Mouse (Mus musculus): ENCODE data around the gene Abhd16a.
A peak's percentile ranks its signal among the peaks of the same experiment; 100 is the strongest.

Abhd16a gene

DNA sequence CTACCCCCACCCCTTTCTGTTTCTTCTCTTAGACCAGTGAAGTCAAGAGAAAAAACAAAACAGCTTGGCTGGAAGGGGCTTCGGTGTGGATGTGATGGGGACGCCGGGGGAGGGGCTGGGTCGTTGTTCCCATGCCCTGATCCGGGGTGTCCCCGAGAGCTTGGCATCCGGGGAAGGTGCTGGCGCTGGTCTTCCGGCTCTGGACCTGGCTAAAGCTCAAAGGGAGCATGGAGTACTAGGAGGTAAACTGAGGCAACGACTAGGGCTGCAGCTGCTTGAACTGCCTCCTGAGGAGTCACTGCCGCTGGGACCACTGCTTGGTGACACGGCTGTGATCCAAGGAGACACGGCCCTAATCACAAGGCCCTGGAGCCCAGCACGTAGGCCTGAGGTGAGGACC is 29.0 kb upstream of the Abhd16a start:
- DNase-seq = peak; percentile 43

DNA sequence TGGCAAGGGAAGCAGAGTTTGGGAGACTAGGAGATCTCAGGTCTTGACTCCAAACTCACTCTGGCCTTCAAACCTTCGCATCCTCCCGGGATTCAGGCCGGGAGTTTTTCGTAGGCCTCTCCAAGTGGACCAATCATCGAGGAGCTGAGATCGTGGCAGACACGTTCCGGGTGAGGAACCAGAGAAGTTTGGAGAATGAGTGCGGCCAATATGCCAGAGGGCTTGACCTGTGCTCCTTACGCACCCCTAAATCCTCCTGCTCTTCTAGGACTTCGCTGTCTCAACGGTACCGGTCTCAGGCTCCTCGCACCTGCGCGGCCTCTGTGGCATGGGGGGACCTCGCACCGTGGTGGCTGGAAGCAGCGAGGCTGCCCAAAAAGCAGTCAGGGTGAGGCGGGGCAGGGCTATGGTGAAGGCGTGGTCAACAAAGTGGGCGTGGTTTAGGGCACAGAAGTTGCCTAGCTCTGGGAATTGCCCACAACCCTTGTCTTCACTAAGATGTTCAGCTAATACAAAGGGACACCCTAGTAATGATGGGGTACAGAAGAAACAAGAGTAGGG is 28.2 kb upstream of the Abhd16a start:
- DNase-seq = peak; percentile 65

DNA sequence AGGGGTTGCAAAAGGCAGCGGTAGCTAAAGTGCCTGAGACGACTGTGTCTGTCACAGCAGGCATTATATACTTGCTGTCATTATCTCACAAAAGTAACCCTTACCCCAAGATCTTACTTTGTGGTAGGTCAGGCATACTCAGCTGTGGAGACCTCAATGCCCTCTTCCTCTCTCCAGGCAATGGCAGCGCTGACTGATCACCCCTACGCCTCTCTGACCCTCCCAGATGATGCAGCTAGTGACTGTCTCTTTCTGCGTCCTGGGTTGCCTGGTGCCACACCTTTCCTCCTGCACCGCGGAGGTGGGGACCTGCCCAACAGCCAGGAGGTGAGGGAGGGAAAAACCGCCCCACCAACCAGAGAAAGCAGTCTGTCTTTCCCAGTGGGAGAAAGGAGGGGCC is 27.8 kb upstream of the Abhd16a start:
- no peak for DNase-seq

DNA sequence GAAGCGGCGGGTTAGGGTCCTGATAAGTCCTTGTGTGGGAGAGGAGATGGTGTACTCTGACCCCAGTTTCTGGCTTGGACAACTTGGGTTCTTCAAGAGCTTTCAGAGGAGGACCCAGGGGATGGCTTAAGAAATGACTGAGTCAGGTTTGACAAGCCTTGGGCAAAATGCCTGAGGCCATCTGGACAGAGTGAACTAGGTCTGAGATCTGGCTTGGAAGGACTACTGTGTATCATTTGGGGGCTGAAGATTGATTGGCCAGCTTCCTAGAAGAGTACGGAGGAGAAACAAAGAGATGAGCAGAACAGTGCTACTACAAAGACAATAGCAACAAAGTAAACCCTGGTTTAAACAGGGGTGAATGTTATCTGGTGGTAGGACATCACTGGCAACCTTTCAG is 25.6 kb upstream of the Abhd16a start:
- DNase-seq = peak; percentile 36

DNA sequence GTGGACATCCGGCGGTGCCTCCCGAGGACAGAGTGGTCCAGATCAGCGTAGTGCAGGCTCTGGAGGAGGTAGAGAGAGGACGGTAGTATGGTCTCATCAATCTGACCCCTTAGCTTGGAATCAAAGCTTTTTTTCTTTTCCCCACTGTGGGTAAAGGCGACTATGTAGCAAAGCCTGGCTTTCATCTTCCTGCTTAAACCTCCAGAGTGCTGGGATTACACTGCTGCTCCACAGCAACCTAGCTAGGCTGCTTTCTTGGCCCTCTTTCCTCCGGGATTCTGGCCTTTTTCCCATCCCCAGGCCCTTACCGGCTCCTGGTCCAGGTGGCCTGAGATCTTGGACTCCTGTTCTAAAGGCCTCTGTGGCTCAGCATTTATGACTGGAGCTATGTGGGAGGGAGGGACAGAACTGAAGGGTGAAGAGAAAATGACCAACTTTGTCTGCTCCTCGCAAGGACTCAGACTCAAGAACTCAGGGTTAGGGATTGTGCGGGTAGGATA is 24.6 kb upstream of the Abhd16a start:
- peak; percentile 33 for DNase-seq

DNA sequence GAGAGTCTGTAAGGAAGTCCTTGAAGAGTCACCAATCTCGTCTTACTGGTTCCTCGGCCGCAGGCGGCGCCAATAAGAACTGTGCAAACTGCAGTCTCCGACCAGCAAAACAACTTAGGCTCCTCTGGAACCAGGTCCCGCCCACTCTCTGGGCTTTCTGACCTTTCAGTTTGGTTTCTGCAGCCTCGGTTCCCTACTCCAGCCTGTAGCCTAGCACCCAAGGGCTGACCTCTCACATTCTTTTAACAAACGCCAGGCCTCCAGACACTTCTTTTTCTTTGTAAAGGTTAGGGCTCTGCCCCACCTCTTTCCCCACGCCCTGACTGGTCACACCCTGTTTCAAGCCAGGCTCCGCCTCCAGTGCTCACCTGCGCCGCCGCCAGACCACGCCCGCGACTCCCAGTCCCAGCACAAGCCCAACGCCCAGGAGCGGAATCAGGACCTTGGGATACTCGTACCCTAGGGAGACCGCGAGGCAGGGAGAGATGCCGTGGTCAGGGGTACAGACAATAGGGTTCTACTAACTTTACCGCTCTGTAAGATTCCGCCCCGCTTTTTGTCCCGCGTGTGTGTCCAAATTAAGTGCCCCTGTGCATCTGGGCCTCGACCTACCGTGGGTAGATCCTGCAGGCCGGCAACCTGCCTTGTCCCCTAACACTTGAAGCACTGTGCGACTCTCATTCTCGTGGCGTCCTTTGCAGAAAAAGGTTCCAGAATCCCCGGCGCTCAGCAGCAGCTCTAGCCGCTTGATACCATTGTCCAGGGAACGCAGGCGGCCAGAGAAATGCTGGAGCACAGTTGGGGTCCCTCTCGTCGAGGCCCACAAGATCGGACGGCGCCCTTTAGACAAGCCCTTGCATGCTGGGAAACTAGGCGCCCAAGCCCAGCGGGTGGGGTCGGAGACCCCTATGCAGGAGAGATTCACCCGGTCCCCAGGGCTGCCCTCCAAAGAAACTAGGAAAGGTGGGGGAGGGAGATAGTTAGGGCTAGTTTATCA is 23.8 kb upstream of the Abhd16a start, which contains the start of gene Ly6g6c:
Gene Ly6g6c, plus strand, starts transcription at position 438 of the 997 bp plus-strand sequence.
- DNase-seq = peak; percentile 85

DNA sequence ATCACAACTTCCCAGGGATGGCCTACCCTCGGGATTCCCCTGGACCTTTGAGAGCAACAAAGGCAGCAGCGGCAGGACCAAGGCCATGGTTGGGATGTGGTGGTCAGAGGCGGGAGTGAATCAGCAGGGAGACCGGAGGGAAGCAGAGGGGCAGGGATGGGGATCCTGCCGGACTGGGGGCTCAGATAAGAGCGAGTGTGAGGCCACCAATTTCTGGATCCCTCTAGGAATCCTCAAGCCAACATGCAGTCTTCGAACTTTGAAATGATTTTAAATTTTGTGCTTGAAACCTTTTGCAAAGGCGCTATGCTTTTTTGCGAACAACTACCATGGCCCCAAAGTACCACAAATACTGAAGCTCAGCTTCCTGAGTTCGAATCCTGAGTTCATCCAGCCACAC is 23.0 kb upstream of the Abhd16a start, which contains the start of gene Mpig6b:
Gene Mpig6b, minus strand, starts transcription at position 101 of the 400 bp plus-strand sequence.
- DNase-seq = no peak

DNA sequence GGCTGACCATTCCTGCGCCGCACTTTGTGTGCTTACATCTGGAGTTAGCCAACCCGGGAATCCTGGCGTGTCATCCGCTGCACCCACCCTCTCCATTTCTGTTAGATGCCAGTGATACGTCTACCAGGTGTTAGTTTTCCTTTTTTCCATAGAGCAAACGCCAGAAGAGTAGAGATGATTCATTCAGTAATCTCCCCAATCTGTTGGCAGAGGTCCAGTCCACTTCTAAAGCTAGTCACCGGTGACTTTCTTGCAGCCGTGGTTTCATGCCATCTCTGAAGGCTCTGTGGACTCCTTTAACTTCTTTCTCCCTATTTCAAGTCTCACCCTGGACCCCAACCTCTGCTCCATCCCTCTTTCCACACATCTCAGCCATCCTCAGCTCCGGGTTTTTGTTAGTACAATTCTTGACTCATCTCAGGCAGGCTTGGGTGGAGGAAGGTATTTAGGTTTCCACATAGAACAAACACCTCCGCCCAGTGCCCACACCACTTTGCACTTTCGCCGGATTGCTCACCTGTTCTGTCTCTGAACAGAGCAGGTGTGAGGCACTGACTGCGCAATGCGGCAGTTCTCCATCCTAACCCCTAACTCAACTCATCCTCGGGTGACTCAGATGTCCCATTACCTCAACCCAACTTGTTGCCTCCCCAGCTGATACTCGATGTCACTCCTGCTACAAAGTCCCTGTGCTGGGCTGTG is 20.7 kb upstream of the Abhd16a start:
- DNase-seq = no peak

DNA sequence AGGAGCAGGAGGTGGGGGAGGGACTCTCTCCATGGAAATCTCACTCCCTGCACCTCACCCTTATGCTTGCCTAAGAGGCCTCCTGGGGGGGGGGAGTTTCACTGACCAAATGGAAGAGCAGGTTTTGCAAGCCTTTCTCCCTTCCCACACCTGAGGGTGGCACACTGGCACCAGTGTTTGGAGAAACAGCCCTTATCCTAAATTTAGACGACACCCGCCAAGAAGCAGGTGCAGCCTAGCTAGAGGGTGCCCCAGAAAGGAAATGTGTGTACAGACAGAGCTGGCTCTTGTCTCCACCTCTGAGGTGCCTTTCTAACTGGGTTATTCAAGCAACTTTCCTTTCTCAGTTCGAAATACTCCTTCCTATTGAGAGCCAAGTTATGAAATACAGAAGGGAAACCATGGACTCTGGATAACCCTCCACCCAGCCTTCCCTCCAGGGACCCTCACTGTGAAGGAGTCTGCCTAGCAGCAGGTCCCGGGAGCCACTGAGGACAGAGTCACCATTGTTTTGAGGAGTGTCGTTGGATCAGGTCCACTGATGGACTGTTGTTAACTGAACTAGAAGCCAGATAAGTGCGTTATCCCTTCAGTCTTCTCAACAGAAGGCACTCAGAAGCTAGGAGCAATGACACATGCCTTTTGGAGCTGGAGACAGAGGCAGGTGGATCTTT is 18.4 kb upstream of the Abhd16a start:
- no peak for DNase-seq

DNA sequence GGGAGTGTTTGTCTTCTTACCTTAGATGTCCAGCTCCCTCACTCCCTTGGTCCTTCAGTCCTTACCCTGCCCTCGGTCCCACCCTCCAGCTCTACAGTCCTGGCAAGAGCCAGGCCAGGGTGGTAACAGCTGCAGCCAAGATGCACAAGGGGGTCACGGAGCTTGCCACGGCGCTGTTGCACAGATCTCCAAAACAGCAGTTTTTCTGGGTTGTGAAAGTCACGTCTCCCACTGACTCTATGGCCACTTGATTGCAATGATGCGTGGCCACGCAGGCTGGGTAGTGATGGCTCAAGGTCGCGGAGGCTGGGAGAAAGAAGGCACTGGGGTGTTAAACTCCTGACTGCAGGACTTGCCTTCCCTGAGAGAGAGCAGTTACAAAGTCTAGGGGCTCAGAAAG is 17.6 kb upstream of the Abhd16a start:
- no peak for DNase-seq

DNA sequence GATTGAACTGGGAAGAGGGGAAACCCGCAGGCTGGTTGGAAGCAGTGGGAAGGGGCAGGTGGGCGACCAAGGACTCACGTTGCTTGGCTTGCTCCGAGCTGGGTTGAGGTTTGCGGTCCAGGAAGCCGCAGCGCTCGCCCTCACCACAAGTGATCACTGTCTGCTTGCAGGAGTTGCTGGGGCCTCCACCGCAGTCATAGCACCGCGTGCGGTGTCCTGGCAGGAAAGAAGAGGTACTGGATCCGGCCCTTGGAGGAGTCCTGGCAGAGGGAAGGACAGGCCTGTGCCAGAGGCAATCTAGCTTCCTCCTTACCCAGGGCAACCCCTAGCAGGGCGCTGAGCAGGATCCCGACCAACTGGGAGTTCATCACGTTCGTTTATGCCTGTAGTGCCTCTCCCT is 15.0 kb upstream of the Abhd16a start:
- no peak for DNase-seq

DNA sequence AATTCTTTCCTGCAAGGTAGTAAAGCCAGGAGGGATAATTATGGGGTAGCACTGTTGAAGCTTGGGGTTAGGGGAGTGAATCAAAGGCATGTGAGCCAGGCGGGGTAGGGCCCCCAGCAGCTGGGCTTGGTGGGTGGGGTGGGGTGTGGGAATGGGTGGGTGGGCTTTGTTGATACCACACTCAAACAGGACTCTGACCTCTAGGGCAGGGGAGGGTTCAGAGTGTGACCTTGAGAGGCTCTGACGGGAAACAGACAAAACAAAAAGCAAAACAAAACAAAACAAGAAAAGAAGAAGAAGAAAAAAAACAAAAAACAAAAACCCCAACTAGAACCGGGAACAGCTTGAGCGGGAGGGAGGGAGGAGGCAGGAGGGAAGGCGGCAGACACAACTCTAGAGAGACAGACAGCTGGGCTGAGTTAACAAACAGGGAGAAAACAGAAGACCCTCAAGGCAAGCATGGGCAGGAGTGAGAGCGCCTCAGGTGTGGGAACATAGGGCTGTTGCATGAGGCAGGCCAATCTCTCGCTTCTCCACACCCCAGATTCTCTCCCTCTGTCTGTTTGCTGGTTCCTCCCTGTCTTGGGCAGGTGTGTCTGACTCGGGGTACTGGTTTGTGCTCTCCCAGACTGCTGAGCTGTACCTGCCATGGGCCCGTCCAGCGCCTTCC is 12.4 kb upstream of the Abhd16a start, which contains the start of gene Ly6g6e:
Gene Ly6g6e, plus strand, starts transcription at position 396 of the 670 bp plus-strand sequence.
- DNase-seq = no peak

DNA sequence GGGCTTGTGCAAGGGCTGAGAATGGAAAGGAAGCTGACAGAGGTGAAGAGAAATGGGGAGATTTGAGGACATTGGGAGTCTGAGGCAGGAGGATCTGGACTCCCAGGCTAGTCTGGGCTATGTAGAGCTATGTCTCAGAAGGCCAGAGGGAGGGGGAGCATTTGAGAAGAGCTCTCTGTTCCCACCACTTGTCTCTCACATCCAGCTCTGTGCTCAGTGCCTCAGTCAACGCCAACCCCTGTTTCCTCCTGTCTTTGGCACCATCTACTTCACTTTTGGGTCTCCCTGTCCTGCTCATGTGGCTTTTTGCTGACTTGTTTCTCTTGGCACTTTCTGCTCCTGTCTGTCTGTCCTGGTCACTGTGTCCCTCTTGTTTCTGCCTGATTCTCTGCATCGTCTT is 11.8 kb upstream of the Abhd16a start:
- DNase-seq = no peak

DNA sequence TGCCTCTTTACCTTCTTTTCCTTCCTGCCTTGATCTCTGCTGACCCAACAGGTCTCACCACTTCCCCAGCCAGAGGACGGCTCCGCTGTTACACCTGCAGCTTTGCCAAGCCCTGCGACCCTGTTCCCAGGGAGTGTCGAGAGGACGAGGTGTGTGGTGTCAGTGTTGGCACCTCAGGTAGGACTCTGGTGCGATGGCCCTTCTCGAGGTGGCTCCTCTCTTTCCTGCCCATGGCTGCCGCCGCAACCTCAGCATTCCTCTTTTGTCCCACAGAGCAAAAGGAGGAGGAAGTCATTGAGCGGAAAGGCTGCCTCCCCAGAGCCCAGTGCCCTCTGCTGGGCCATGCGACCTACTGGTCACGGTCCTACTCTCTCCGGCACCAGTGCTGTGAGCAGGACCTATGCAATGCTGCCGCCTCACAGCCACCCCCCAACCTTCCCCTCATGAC is 11.3 kb upstream of the Abhd16a start, which contains the start of gene Ly6g6d:
Gene Ly6g6d, minus strand, starts transcription at position 280 of the 448 bp plus-strand sequence.
- DNase-seq = peak; percentile 81

DNA sequence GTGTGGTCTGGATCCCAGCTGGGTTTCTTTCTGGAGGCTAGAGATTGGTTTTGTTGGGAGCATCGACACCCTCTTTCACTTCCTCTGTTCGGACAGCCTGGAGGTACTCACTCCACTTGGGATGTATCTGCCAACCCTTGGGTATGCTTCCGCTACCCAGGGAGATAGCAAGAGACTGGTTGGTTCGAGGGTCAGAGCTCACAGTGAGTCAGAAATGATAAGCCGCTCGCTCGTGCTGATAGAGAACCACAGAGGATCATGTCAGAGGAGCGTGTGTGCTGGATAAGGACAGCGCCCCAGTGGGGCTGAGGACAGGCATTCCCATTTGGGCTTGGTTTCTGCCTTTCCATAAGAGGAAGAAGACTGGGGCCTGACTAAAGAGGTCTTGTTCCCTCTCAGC is 9.3 kb upstream of the Abhd16a start:
- DNase-seq = no peak

DNA sequence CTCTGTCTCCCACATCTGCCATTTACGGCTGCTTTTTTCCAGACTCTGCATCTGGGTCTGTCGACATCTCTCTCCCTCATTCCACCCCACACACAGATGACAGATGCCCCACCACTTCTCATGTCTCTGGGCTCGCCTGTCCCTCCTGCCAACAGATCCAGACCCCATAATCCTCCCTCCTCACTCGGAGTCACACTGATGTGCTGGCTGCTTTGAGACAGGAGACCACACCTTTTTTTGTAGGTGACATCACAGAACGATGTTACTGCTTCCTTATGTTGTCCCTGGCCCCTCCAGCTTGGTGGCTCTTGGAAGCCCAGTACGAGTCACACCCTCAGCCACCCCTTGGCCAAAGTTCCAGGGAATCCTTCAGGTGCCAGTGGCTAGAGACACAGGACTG is 8.8 kb upstream of the Abhd16a start:
- DNase-seq = no peak

DNA sequence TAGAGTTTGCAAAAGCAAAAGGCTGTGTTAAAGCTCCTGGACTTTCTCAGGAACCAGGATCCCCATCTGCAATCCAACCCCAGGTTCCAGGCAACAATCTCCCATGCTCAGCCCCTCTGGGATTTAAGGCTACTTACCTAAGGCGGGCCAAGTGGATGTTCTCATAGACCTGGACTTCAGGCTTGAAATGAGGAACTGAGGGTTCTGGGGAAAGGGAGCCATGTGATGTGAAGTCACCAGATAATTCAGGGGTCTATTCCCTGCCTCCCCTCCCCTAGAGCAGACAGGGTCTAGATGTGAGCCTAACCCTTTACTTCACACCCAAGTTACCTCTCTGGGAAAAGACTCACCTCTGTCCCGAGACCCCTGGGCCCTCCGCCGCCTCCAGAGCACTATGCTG is 8.4 kb upstream of the Abhd16a start:
- no peak for DNase-seq

DNA sequence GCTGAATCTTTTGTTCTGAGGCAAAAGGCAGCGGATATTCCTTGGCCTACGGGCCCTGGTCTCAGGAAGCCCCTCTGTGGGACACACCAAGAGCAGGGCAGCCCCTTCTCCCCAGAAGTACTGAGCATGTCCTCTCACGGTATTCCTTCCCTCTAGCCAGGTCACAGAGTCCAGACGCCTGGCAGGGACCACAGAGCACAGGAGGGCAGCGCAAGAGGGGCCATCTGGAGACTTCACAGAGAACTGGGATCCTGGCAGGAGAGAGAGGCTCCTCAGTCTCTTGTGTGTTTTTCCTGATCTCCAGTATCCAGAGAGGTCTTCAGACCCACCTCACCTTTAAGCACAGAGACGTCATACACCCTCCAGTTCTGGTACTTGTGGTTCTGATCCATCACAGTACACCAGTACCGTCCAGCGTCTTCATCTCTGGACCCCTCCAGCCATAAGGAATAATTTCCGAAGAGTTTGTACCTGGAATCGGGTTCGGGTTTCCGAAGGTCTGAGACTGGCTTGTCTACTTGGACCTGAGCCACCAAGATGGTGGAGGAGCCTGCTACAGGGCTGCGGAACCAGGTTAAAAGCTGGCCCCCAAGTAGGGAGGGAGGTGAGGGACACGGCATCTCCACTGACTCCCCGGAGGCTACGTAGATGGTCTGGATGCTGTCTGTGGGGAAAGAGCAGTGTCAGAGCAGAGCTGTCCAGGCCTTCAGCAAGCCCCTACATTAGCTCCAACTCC is 6.1 kb upstream of the Abhd16a start:
- DNase-seq = no peak

DNA sequence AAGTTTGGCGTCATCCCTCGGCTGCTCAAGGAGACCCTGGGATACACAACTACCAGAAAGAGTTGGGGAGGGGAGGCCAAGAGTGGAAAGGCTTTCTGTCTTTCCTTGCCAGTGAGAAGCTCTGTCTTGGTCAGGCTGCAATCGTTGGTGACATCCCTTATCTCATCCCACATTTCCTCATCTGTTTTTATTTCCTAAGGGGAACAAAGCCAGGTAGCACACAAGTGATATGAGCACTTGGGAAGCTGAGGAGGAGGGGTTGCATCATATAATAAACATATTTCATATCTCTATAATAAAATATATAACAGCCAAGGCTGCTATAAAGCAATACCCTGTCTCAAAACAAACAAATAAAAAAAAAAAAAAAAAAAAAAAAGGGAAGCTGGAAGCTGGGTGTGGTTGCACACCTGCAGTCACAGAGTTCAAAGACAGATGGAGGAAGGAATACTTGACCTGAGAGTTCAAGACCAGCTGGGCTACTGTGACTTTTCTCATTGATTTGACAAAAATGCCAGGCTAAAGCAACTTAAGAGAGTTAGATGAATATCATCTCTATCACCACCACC is 5.0 kb upstream of the Abhd16a start:
- no peak for DNase-seq

DNA sequence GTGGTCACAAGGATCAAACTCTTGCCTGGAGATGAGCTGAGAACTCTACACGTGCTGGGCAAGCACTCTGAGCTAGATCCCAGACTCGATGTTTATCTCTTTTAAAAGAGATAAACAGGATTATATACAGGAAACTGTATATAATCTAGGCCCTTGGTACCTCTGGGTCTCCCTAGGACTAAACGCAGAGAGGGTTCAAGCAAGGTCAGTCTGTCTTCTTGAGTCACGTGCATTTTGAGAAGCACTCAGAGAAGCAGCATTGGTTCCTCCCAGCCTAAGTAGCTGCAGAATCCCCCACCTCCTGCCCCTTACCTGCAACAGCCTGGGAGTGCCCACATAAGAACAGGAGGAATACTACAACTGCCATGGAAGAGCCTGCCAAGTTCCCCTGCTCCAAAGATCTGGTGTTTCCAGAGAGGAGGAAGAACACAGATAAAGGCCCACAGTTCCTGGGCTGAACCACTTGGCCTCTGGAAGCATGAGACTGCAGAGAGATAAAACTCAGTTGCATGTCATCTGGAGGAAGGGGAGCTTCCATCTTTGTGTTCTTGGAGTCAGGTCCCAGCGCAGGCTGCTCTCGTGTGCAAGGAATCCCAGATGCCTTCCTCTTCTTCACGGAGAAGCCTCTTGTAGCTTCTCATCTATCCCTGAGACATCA is 3.7 kb upstream of the Abhd16a start, which contains the start of gene Ly6g6f:
Gene Ly6g6f, minus strand, starts transcription at position 403 of the 658 bp plus-strand sequence.
- no peak for DNase-seq

Measured in kidney, postnatal 10 days (tissue).